Comparison of ENCODE assay signal across 9 mouse cellular contexts in the genomic region with DNA sequence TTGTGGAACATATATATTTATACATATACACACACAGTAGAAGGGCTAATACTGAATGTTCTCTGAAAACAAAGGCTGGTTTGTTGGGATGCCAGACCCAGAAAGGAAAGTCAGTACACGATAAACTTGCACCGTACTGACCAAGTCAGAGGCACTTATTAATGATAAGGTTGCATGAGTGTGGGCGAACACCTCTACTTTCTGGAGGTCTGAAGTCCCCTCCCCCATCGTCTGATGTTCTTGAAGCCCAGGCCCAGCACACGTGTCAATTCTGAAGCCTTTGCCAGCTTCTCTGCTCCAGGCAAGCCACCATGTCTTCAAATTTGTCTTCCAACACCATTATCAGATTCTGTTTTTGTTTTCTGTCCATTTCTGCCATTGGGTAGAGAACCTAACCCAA. TPM values are rescaled to one million over a fixed set of nuclear protein-coding genes. Genes with fewer than 3 reads are reported as not detected.
DNase-seq lines count a peak whose midpoint lies in the region; ATAC-seq and TF ChIP-seq lines count a peak whose summit lies in the region.
"Had no signal": no experiment of that assay in that cellular context is flagged by ENCODE, and none has a peak within 500 bp of the region (broad histone marks: within the 10 kb centered on the region; RNA-seq: fewer than 3 reads in every experiment).

No protein-coding gene starts in this region.

- peaks cover 15 to 40% of the 10 kb centered on the region in 2 experiments for H3K4me1 ChIP-seq in heart, embryonic 14.5 days (ENCODE audit: control insufficient read depth in 2 of 2, insufficient read depth in 2 of 2, low read length in 2 of 2)
- peaks cover 34% of the 10 kb centered on the region for H3K4me1 ChIP-seq in embryonic facial prominence, embryonic 13.5 days
- peaks cover 47% of the 10 kb centered on the region for H3K4me1 ChIP-seq in hindbrain, postnatal 0 days (ENCODE audit: insufficient read depth, low read length)
- peaks cover 28% of the 10 kb centered on the region for H3K4me1 ChIP-seq in midbrain, postnatal 0 days (ENCODE audit: insufficient read depth, low read length)

- peak overlapping the region in 1 of 2 experiments; percentile 98; a peak in 1 of 4 replicates for H3K4me3 ChIP-seq in heart, embryonic 14.5 days (ENCODE audit: control insufficient read depth in 1 of 2, insufficient read depth in 1 of 2, low read depth in 1 of 2, low read length in 2 of 2)
- H3K4me3 ChIP-seq in embryonic facial prominence, embryonic 13.5 days: no peak overlapping the region
- H3K4me3 ChIP-seq in hindbrain, postnatal 0 days (ENCODE audit: low read length): peak overlapping the region; percentile 98
- peak overlapping the region; percentile 100 for H3K4me3 ChIP-seq in midbrain, postnatal 0 days (ENCODE audit: low read depth, low read length)

- TF ChIP-seq CTCF in hindbrain, postnatal 0 days (IDR thresholded peaks at IDR 0.05; ENCODE audit: low read depth): no peak
- TF ChIP-seq CTCF in midbrain, postnatal 0 days (IDR thresholded peaks at IDR 0.05): no peak

- no peak overlapping the region for H3K27ac ChIP-seq in heart, embryonic 14.5 days (replicated peaks in 1 of 2; ENCODE audit: control insufficient read depth in 1 of 2, insufficient read depth in 1 of 2, low read depth in 2 of 2, low read length in 2 of 2)
- H3K27ac ChIP-seq in embryonic facial prominence, embryonic 13.5 days: no peak overlapping the region
- H3K27ac ChIP-seq in hindbrain, postnatal 0 days: no peak overlapping the region
- H3K27ac ChIP-seq in midbrain, postnatal 0 days (ENCODE audit: low read depth, low read length): no peak overlapping the region

- no peak for ATAC-seq in heart, embryonic 14.5 days (ENCODE audit: insufficient number of reproducible peaks, insufficient read depth, low FRiP score, low read depth)
- no peak for ATAC-seq in embryonic facial prominence, embryonic 13.5 days (ENCODE audit: insufficient number of reproducible peaks, insufficient read depth, low FRiP score, low TSS enrichment, low read depth)
- no peak for ATAC-seq in hindbrain, postnatal 0 days
- no peak for ATAC-seq in midbrain, postnatal 0 days (ENCODE audit: low FRiP score)

- no peak for DNase-seq in heart, adult 18-20 months
- no peak for DNase-seq in hindbrain, postnatal 0 days (ENCODE audit: low spot score)
- DNase-seq in midbrain, postnatal 0 days (ENCODE audit: low spot score): no peak
- no peak for DNase-seq in gastrocnemius, adult 8-10 months (ENCODE audit: low spot score in 2 of 2)
- DNase-seq in left cerebral cortex, adult 18-20 months (ENCODE audit: low spot score in 2 of 2): no peak
- DNase-seq in adrenal gland, adult 18-20 months (ENCODE audit: low spot score in 2 of 2): no peak
- DNase-seq: gastrocnemius, postnatal 36 days had no signal

- H3K27me3 ChIP-seq in heart, embryonic 14.5 days (ENCODE audit: control insufficient read depth, insufficient read depth, low read length): no peaks in the 10 kb centered on the region
- peaks cover 14% of the 10 kb centered on the region for H3K27me3 ChIP-seq in embryonic facial prominence, embryonic 13.5 days
- no peaks in the 10 kb centered on the region for H3K27me3 ChIP-seq in hindbrain, postnatal 0 days (ENCODE audit: insufficient read depth, low read length)
- no peaks in the 10 kb centered on the region for H3K27me3 ChIP-seq in midbrain, postnatal 0 days (ENCODE audit: insufficient read depth, low read length)

- H3K9me3 ChIP-seq in heart, embryonic 14.5 days (ENCODE audit: control insufficient read depth, low read length): no peaks in the 10 kb centered on the region
- H3K9me3 ChIP-seq in embryonic facial prominence, embryonic 13.5 days: no peaks in the 10 kb centered on the region
- no peaks in the 10 kb centered on the region for H3K9me3 ChIP-seq in hindbrain, postnatal 0 days (ENCODE audit: low read length)
- H3K9me3 ChIP-seq in midbrain, postnatal 0 days (ENCODE audit: low read length): no peaks in the 10 kb centered on the region

- 57% methylated on average over 5 of the region's 5 CpGs for WGBS in heart, embryonic 14.5 days
- 78% methylated on average over 5 of the region's 5 CpGs for WGBS in embryonic facial prominence, embryonic 13.5 days
- WGBS in hindbrain, postnatal 0 days: 59% methylated on average over 5 of the region's 5 CpGs
- WGBS in midbrain, postnatal 0 days: 74% methylated on average over 5 of the region's 5 CpGs

- peak overlapping the region; percentile 95 for H3K4me2 ChIP-seq in heart, embryonic 14.5 days (ENCODE audit: low read length)
- peak overlapping the region; percentile 75 for H3K4me2 ChIP-seq in embryonic facial prominence, embryonic 13.5 days
- H3K4me2 ChIP-seq in hindbrain, postnatal 0 days (ENCODE audit: low read depth, low read length): peak overlapping the region; percentile 70
- H3K4me2 ChIP-seq in midbrain, postnatal 0 days (ENCODE audit: low read depth, low read length, poor library complexity, severe bottlenecking): peak overlapping the region; percentile 77

- H3K36me3 ChIP-seq in heart, embryonic 14.5 days (ENCODE audit: control insufficient read depth, insufficient read depth, low read length): no peaks in the 10 kb centered on the region
- no peaks in the 10 kb centered on the region for H3K36me3 ChIP-seq in embryonic facial prominence, embryonic 13.5 days
- H3K36me3 ChIP-seq in hindbrain, postnatal 0 days (ENCODE audit: insufficient read depth, low read length): no peaks in the 10 kb centered on the region
- no peaks in the 10 kb centered on the region for H3K36me3 ChIP-seq in midbrain, postnatal 0 days (ENCODE audit: insufficient read depth, low read length)

- no peak overlapping the region for H3K9ac ChIP-seq in heart, embryonic 14.5 days (ENCODE audit: low read length)
- no peak overlapping the region for H3K9ac ChIP-seq in embryonic facial prominence, embryonic 13.5 days
- H3K9ac ChIP-seq in hindbrain, postnatal 0 days (replicated peaks; ENCODE audit: low read length): no peak overlapping the region; the same call in 1 of the 2 replicates
- H3K9ac ChIP-seq in midbrain, postnatal 0 days (replicated peaks; ENCODE audit: low read length, poor library complexity, severe bottlenecking): no peak overlapping the region

RNA-seq across cellular contexts. Expression of a gene that starts 3.3 kb away (rescaled TPM):
- 20.3 and 22.2 TPM in 2 replicates for polyA plus RNA-seq in heart, embryonic 14.5 days (2014; fragmentation: Nextera tagmentation; extraction: Ambion mirVana)
- 10 to 100 TPM; 30.6 to 32.2 TPM for total RNA-seq in heart, adult 18-20 months (2021)
- 34.1 and 37.5 TPM in 2 replicates for polyA plus RNA-seq in embryonic facial prominence, embryonic 13.5 days (2015; fragmentation: Nextera tagmentation; extraction: Ambion mirVana)
- total RNA-seq in hindbrain, postnatal 0 days (2014; rRNA removed): 120 and 121 TPM in 2 replicates
- 94.9 and 95.2 TPM in 2 replicates for polyA plus RNA-seq in hindbrain, postnatal 0 days (2015; fragmentation: Nextera tagmentation; extraction: Ambion mirVana)
- total RNA-seq in midbrain, postnatal 0 days (2014; rRNA removed): 121 and 133 TPM in 2 replicates
- 75.6 and 82.9 TPM in 2 replicates for polyA plus RNA-seq in midbrain, postnatal 0 days (2015; fragmentation: Nextera tagmentation; extraction: Ambion mirVana)
- total RNA-seq in gastrocnemius, adult 8-10 months (2022): 1 to 10 TPM; 2.8 to 7.3 (median 5.7) TPM
- total RNA-seq in left cerebral cortex, adult 18-20 months (2021): 100 to 1,000 TPM; 107 TPM
- total RNA-seq in adrenal gland, adult 18-20 months (2021): 10 to 100 TPM; 41.4 to 46.2 TPM
